Mouse (Mus musculus) midbrain, embryonic 11.5 days (tissue): ENCODE data around the gene Ripply1. TPM values are rescaled to one million over a fixed set of nuclear protein-coding genes. Genes with fewer than 3 reads are reported as not detected.
A peak's percentile ranks its signal among the peaks of the same experiment; 100 is the strongest.
"Not testable (repeated sequence)": the region's sequence is repeated elsewhere in the genome, so short reads cannot be mapped to it uniquely, and the experiment has no call there.

Experiments used
- ATAC-seq: fragments of 200-750 bp; cut with Nextera tagmentation; 2 replicates; pipeline ENCODE4 v1.8.0; 2017; ENCODE audit warnings: moderate TSS enrichment, moderate library complexity; ENCODE audit not compliant: low FRiP score
- DNase-seq: peaks from one replicate; pipeline ENCODE4 v3.0.0; 2015; ENCODE audit warnings: low spot score; ENCODE audit errors: missing footprints
- H3K27ac ChIP-seq: fragments of 300-500 bp; sonication (generic); 2 replicates; pipeline ENCODE4 v1.5.1; 2014; ENCODE audit warnings: low read depth, low read length
- H3K27me3 ChIP-seq: fragments of 300-500 bp; sonication (generic); 2 replicates; pipeline ENCODE4 v1.6.1; 2014; ENCODE audit warnings: mild to moderate bottlenecking, low read length, moderate library complexity, mixed read lengths; ENCODE audit not compliant: control insufficient read depth, insufficient read depth
- H3K36me3 ChIP-seq: fragments of 300-500 bp; sonication (generic); 2 replicates; pipeline ENCODE4 v1.6.1; 2014; ENCODE audit warnings: mild to moderate bottlenecking, low read length, moderate library complexity, mixed read lengths; ENCODE audit not compliant: control insufficient read depth, insufficient read depth
- H3K4me1 ChIP-seq: fragments of 300-500 bp; sonication (generic); 2 replicates; pipeline ENCODE4 v1.6.1; 2014; ENCODE audit warnings: low read length; ENCODE audit not compliant: control insufficient read depth, insufficient read depth
- H3K4me2 ChIP-seq: fragments of 300-500 bp; sonication (generic); 2 replicates; pipeline ENCODE4 v1.6.1; 2014; ENCODE audit warnings: mild to moderate bottlenecking, moderate library complexity
- H3K4me3 ChIP-seq: fragments of 300-500 bp; sonication (generic); 2 replicates; pipeline ENCODE4 v1.5.1; 2014; ENCODE audit warnings: low read depth, low read length
- H3K9ac ChIP-seq: fragments of 300-500 bp; sonication (generic); 2 replicates; pipeline ENCODE4 v1.6.1; 2014; ENCODE audit warnings: low read length
- H3K9me3 ChIP-seq: fragments of 300-500 bp; sonication (generic); 2 replicates; pipeline ENCODE4 v1.6.1; 2016; ENCODE audit warnings: low read length; ENCODE audit not compliant: control insufficient read depth
- WGBS: fragments of 180-500 bp; shearing (Covaris S2); extraction: QIAGEN DNeasy Blood & Tissue Kit; methylation state at CpG from one replicate; pipeline ENCODE4 v1.1.7; 2014; 5-methylcytosine and 5-hydroxymethylcytosine counted together
- polyA plus RNA-seq: library from polyadenylated mRNA; unstranded; fragments of >200 nt; fragmentation: Nextera tagmentation; extraction: Ambion mirVana; gene quantifications from 2 replicates; pipeline ENCODE4 v1.2.1, GENCODE M21; 2014

Ripply1 gene
- polyA plus RNA-seq, 1 experiment from 2014 or later = 0.34 TPM

DNA sequence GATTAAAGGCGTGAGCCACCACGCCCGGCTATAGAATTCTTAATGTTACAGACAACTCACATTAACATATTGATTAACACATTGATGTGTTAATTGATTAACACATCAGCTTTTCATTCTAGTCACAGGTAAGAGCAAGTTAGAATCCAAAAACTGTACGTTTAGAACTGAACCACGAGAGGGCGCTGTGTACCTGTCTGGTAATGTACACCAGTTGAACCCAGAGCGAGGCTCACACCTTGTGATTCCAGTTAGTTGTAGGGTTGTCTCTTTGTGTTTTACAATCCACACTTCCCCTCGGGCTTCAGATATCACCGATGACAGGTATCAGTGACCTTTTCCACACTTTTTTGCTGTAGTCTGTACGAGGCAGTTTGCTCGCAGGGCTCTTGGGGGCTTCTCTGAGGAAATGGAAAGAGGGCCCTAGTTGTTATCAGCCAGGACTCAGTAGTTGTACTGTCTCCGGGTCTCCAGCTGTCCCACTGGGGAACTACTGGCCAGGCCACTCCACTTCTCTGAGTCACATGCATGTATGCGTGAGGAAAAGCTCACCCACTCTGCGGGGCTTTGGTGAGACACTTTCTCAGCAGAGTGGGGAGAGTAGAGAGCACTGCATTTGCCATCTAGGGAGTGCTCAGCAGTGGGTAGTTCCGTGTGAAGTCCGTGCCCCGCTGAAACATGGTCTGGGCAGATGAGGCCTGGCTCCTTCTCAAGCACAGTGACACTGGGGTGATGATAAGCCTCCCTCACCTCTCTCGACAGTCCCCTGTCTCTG, 7.7 kb downstream of the Ripply1 start:
- Histone ChIP-seq H3K4me1 (no peaks in the 10 kb centered on the region), H3K36me3 (no peaks in the 10 kb centered on the region), H3K27me3 (peaks cover 2% of the 10 kb centered on the region; the same call in 1 of the 2 replicates), H3K4me2 (no peak overlapping the region), H3K4me3 (no peak overlapping the region), H3K27ac (no peak overlapping the region), H3K9me3 (no peaks in the 10 kb centered on the region), H3K9ac (no peak overlapping the region)
- DNase-seq (peak; percentile 87), ATAC-seq (peak; percentile 27; the same call in 1 of the 2 replicates)
- WGBS = 33% methylated on average over 18 of the region's 18 CpGs

GRCm38 (mm10) chrX:139769975-139770637, 12.0 kb downstream of the Ripply1 start:
- WGBS = 73% methylated on average over 13 of the region's 13 CpGs
- Histone ChIP-seq H3K4me1 (no peaks in the 10 kb centered on the region), H3K9me3 (no peaks in the 10 kb centered on the region), H3K36me3 (no peaks in the 10 kb centered on the region), H3K9ac (no peak overlapping the region), H3K4me3 (no peak overlapping the region), H3K27ac (no peak overlapping the region), H3K4me2 (no peak overlapping the region), H3K27me3 (0 out of 2 replicates have a peak, but pooled peaks cover 2% of the 10 kb centered on the region)
- ATAC-seq = no peak
- no peak for DNase-seq

DNA sequence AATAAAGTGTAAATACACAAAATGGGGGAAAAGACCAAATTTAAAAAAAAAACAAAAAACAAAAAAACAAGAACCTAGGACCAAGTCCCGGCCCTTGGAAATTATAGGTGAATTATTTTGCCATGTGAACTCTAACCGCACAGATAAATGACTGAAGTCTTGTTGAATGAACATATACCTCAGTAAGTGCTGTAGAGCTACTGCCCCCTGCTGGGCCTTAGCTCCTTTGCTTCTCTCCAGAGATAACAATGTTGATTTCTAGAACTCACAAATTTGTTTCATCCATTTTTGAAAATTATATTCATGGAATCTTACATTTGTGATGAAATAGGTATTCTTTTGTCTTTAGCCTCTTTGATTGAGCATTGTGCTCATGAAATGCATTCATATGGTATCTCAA, 19.6 kb downstream of the Ripply1 start:
- H3K4me1 ChIP-seq = no peaks in the 10 kb centered on the region
- H3K4me2 ChIP-seq = no peak overlapping the region
- no peak for DNase-seq
- no peaks in the 10 kb centered on the region for H3K36me3 ChIP-seq
- no peak overlapping the region for H3K27ac ChIP-seq
- H3K9ac ChIP-seq = no peak overlapping the region
- no peak for ATAC-seq
- WGBS = 87% methylated on average over 2 of the region's 2 CpGs
- no peaks in the 10 kb centered on the region for H3K27me3 ChIP-seq
- no peak overlapping the region for H3K4me3 ChIP-seq
- H3K9me3 ChIP-seq = no peaks in the 10 kb centered on the region

- H3K36me3 ChIP-seq, ATAC-seq, DNase-seq, H3K4me2 ChIP-seq, H3K9ac ChIP-seq, H3K9me3 ChIP-seq, H3K4me3 ChIP-seq, H3K27me3 ChIP-seq, H3K4me1 ChIP-seq, H3K27ac ChIP-seq: not testable (repeated sequence)
- WGBS = 90% methylated on average over 3 of the region's 3 CpGs
These were observed 23.5 kb downstream of the Ripply1 start for GRCm38 (mm10) chrX:139758634-139759033.

DNA sequence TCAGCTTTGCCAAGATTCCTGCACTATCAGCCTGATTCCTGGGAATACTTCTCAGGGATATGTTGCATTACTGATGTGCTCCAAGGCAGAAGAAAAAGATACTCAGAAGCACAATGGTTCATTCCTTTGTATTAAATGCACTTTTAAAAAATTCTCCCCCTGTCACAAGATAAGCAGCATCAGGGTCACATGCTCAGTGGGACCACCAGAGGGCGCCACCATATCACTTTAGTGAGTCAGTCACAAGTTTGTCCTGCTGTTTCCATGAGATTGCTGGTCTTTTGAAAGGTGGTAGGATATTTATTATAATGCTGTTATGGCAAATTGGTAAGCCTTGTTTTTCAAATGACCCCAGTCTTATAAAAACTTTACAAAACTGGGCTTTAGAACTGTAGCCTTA, 30.3 kb downstream of the Ripply1 start:
- Histone ChIP-seq H3K4me2 (no peak overlapping the region), H3K9me3 (no peaks in the 10 kb centered on the region), H3K27me3 (no peaks in the 10 kb centered on the region), H3K9ac (no peak overlapping the region), H3K27ac (no peak overlapping the region), H3K4me1 (no peaks in the 10 kb centered on the region), H3K36me3 (no peaks in the 10 kb centered on the region), H3K4me3 (no peak overlapping the region)
- ATAC-seq (no peak), DNase-seq (no peak)
- WGBS = 0% methylated on average over 1 of the region's 1 CpGs

GRCm38 (mm10) chrX:139737066-139737465, 45.1 kb downstream of the Ripply1 start:
- no peak overlapping the region for H3K9ac ChIP-seq
- H3K27me3 ChIP-seq = no peaks in the 10 kb centered on the region
- no peak overlapping the region for H3K4me2 ChIP-seq
- no peak overlapping the region for H3K27ac ChIP-seq
- H3K36me3 ChIP-seq = no peaks in the 10 kb centered on the region
- 93% methylated on average over 5 of the region's 5 CpGs for WGBS
- no peak for DNase-seq
- ATAC-seq = no peak
- no peak overlapping the region for H3K4me3 ChIP-seq
- no peaks in the 10 kb centered on the region for H3K9me3 ChIP-seq
- no peaks in the 10 kb centered on the region for H3K4me1 ChIP-seq

DNA sequence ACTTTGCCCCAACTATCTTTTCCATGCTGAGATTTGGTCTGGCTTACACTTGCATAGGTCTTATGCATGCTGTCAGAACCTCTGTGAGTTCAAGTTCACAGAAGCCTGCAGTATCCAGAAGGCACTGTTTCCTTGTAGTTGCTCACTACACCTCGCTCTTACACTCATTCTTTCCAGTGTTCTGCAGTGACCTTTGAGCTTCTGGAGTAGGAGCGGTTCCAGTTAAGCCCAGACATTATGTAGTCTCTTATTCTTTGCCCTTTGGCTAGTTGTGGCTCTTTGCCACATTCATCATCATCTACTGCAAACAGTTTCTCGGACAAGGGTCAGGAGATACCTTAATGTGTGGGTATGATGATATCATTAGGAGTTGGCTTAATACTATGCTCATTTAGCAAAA, 51.6 kb downstream of the Ripply1 start:
- Histone ChIP-seq H3K4me3 (no peak overlapping the region), H3K27me3 (peaks cover 4% of the 10 kb centered on the region; the same call in 1 of the 2 replicates), H3K4me2 (no peak overlapping the region), H3K9ac (no peak overlapping the region), H3K4me1 (no peaks in the 10 kb centered on the region), H3K36me3 (no peaks in the 10 kb centered on the region), H3K9me3 (no peaks in the 10 kb centered on the region), H3K27ac (no peak overlapping the region)
- DNase-seq = no peak
- WGBS = 83% methylated on average over 3 of the region's 3 CpGs
- ATAC-seq = no peak

Other genes with a start within 250 kb of the Ripply1 start
- 1.2 TPM in 2 replicates for gene Rnf128, start 219.0 kb downstream of the Ripply1 start, polyA plus RNA-seq
- gene Tbc1d8b, start 97.4 kb downstream of the Ripply1 start, polyA plus RNA-seq = 0.32 and 0.70 TPM in 2 replicates
- 0.34 TPM in 1 of 2 replicates, not detected in the other for gene Gm15013, start 67.9 kb downstream of the Ripply1 start, polyA plus RNA-seq
- gene Cldn2, start 18.5 kb upstream of the Ripply1 start, polyA plus RNA-seq = 0.17 and 0.23 TPM in 2 replicates
- gene Morc4, start 89.3 kb upstream of the Ripply1 start, polyA plus RNA-seq = 8.1 and 9.0 TPM in 2 replicates
- 8.5 and 9.4 TPM in 2 replicates for gene Rbm41, start 216.2 kb upstream of the Ripply1 start, polyA plus RNA-seq